Mouse (Mus musculus) cerebellum, postnatal 14 days (tissue): Measurements from ENCODE around the gene Macrod2.

Source experiments
- DNase-seq, 2 experiments: peaks; one replicate each; pipeline ENCODE4 v3.0.0; 2021; ENCODE audit warnings: mixed read lengths in 2 of 2

Gene Macrod2

GRCm38 (mm10) chr2:141715061-141715460, 1320.0 kb downstream of the Macrod2 start:
- no peak for DNase-seq

GRCm38 (mm10) chr2:141722531-141722930, 1327.4 kb downstream of the Macrod2 start:
- DNase-seq = peak; percentile 40 to 47

GRCm38 (mm10) chr2:141728998-141729397, 1333.9 kb downstream of the Macrod2 start:
- no peak for DNase-seq

GRCm38 (mm10) chr2:141736685-141737456, 1341.8 kb downstream of the Macrod2 start:
- no peak for DNase-seq

- DNase-seq = peak in 1 of 2 experiments; percentile 22
Observed at GRCm38 (mm10) chr2:141738702-141739101, 1343.6 kb downstream of the Macrod2 start.

- DNase-seq = peak; percentile 5 to 11
Observed at GRCm38 (mm10) chr2:141740318-141740717, 1345.2 kb downstream of the Macrod2 start.

- DNase-seq = no peak
Observed at GRCm38 (mm10) chr2:141800236-141800635, 1405.1 kb downstream of the Macrod2 start.

- DNase-seq = no peak
Observed at GRCm38 (mm10) chr2:141800909-141801308, 1405.8 kb downstream of the Macrod2 start.

GRCm38 (mm10) chr2:141816266-141816665, 1421.2 kb downstream of the Macrod2 start:
- DNase-seq = no peak

- peak; percentile 44 to 66 for DNase-seq
Observed at GRCm38 (mm10) chr2:141817546-141818180, 1422.6 kb downstream of the Macrod2 start.

- peak; percentile 95 for DNase-seq
Observed at GRCm38 (mm10) chr2:141820795-141821194, 1425.7 kb downstream of the Macrod2 start.

- no peak for DNase-seq
Observed at GRCm38 (mm10) chr2:141825606-141826495, 1430.7 kb downstream of the Macrod2 start.

GRCm38 (mm10) chr2:141830496-141830895, 1435.4 kb downstream of the Macrod2 start:
- DNase-seq = no peak

- peak in 1 of 2 experiments; percentile 45 for DNase-seq
Observed at GRCm38 (mm10) chr2:141831515-141831914, 1436.4 kb downstream of the Macrod2 start.

GRCm38 (mm10) chr2:141834156-141834782, 1439.2 kb downstream of the Macrod2 start:
- DNase-seq = peak; percentile 48 to 58

- DNase-seq = peak; percentile 52 to 73
Observed at GRCm38 (mm10) chr2:141844408-141845175, 1449.5 kb downstream of the Macrod2 start.

GRCm38 (mm10) chr2:141859220-141859619, 1464.1 kb downstream of the Macrod2 start:
- DNase-seq = peak; percentile 43 to 57

GRCm38 (mm10) chr2:141861679-141862268, 1466.7 kb downstream of the Macrod2 start:
- no peak for DNase-seq

GRCm38 (mm10) chr2:141862531-141863265, 1467.6 kb downstream of the Macrod2 start:
- DNase-seq = no peak

- DNase-seq = peak in 1 of 2 experiments; percentile 26
Observed at GRCm38 (mm10) chr2:141863628-141864165, 1468.6 kb downstream of the Macrod2 start.
